Mouse (Mus musculus) neural tube, embryonic 11.5 days (tissue): ENCODE results near the gene Col27a1. TPM values are rescaled to one million over a fixed set of nuclear protein-coding genes. Genes with fewer than 3 reads are reported as not detected.

Experiments used
- ATAC-seq: fragments of 200-750 bp; cut with Nextera tagmentation; 2 replicates; pipeline ENCODE4 v1.8.0; 2017; ENCODE audit warnings: moderate number of reproducible peaks, mild to moderate bottlenecking, moderate TSS enrichment, moderate library complexity; ENCODE audit not compliant: insufficient read depth, low FRiP score, low TSS enrichment
- DNase-seq: peaks from one replicate; pipeline ENCODE4 v3.0.0-alpha.2; 2015; ENCODE audit warnings: low spot score
- H3K27ac ChIP-seq: fragments of 300-500 bp; sonication (generic); 2 replicates; pipeline ENCODE4 v1.5.1; 2014; ENCODE audit warnings: low read depth, mild to moderate bottlenecking, low read length
- H3K27me3 ChIP-seq: fragments of 300-500 bp; sonication (generic); 2 replicates; pipeline ENCODE4 v1.6.1; 2014; ENCODE audit warnings: mild to moderate bottlenecking, low read length, mixed read lengths; ENCODE audit not compliant: control insufficient read depth, insufficient read depth
- H3K36me3 ChIP-seq: fragments of 300-500 bp; sonication (generic); 2 replicates; pipeline ENCODE4 v1.6.1; 2014; ENCODE audit warnings: mild to moderate bottlenecking, low read length, moderate library complexity, mixed read lengths; ENCODE audit not compliant: control insufficient read depth, insufficient read depth
- H3K4me1 ChIP-seq: fragments of 300-500 bp; sonication (generic); 2 replicates; pipeline ENCODE4 v1.6.1; 2014; ENCODE audit warnings: low read length, mixed read lengths; ENCODE audit not compliant: control insufficient read depth, insufficient read depth
- H3K4me2 ChIP-seq: fragments of 300-500 bp; sonication (generic); 2 replicates; pipeline ENCODE4 v1.6.1; 2014; ENCODE audit warnings: low read depth, mild to moderate bottlenecking, moderate library complexity
- H3K4me3 ChIP-seq: fragments of 300-500 bp; sonication (generic); 2 replicates; pipeline ENCODE4 v1.5.1; 2014; ENCODE audit warnings: low read depth, low read length
- H3K9ac ChIP-seq: fragments of 300-500 bp; sonication (generic); 2 replicates; pipeline ENCODE4 v1.6.1; 2014; ENCODE audit warnings: mild to moderate bottlenecking, low read length
- H3K9me3 ChIP-seq: fragments of 300-500 bp; sonication (generic); 2 replicates; pipeline ENCODE4 v1.6.1; 2016; ENCODE audit warnings: low read length; ENCODE audit not compliant: control insufficient read depth
- WGBS: fragments of 180-500 bp; shearing (Covaris S2); extraction: QIAGEN DNeasy Blood & Tissue Kit; methylation state at CpG from one replicate; pipeline ENCODE4 v1.1.7; 2014; 5-methylcytosine and 5-hydroxymethylcytosine counted together
- polyA plus RNA-seq: library from polyadenylated mRNA; unstranded; fragments of >200 nt; fragmentation: Nextera tagmentation; extraction: Ambion mirVana; gene quantifications from 2 replicates; pipeline ENCODE4 v1.2.1, GENCODE M21; 2014

The Col27a1 gene
- polyA plus RNA-seq, 1 experiment from 2014 or later = 3.5 TPM

- WGBS = 69% methylated on average over 5 of the region's 5 CpGs
- Histone ChIP-seq H3K9ac (no peak overlapping the region), H3K27ac (no peak overlapping the region), H3K27me3 (no peaks in the 10 kb centered on the region), H3K4me2 (no peak overlapping the region), H3K4me3 (no peak overlapping the region), H3K9me3 (no peaks in the 10 kb centered on the region), H3K36me3 (no peaks in the 10 kb centered on the region), H3K4me1 (no peaks in the 10 kb centered on the region)
- DNase-seq (no peak), ATAC-seq (no peak)
Observed at GRCm38 (mm10) chr4:63191641-63192040, 22.2 kb upstream of the Col27a1 start.

GRCm38 (mm10) chr4:63194366-63194765 lies 19.4 kb upstream of the Col27a1 start:
- H3K4me3 ChIP-seq = no peak overlapping the region
- no peaks in the 10 kb centered on the region for H3K36me3 ChIP-seq
- no peak overlapping the region for H3K27ac ChIP-seq
- no peaks in the 10 kb centered on the region for H3K9me3 ChIP-seq
- DNase-seq (no peak), ATAC-seq (no peak)
- H3K4me1 ChIP-seq = no peaks in the 10 kb centered on the region
- WGBS = 70% methylated on average over 2 of the region's 2 CpGs
- no peak overlapping the region for H3K4me2 ChIP-seq
- H3K27me3 ChIP-seq = no peaks in the 10 kb centered on the region
- no peak overlapping the region for H3K9ac ChIP-seq

DNA sequence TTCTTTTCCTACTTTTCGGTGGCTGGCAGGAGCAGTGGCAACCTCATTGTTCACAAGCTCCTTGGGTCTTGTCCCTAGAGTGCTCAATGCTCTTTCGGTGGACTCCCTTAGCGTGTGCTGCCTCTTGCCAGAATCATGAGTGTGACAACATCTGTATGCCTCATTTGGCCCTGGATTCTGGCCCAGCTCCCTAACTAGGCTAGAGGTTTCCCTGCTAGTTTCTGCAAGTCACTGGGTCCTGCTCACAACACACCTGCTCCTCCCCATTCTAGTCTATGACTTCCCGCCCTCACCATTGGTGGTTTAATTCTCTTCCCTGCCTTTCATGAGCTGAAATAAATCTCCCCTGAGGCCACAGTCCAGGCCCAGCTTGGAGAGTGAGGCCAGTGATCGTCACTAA lies 14.4 kb upstream of the Col27a1 start:
- H3K36me3 ChIP-seq = no peaks in the 10 kb centered on the region
- H3K4me1 ChIP-seq = no peaks in the 10 kb centered on the region
- no peaks in the 10 kb centered on the region for H3K27me3 ChIP-seq
- 89% methylated on average over 5 of the region's 5 CpGs for WGBS
- H3K9ac ChIP-seq = no peak overlapping the region
- DNase-seq (no peak), ATAC-seq (no peak)
- no peaks in the 10 kb centered on the region for H3K9me3 ChIP-seq
- H3K4me3 ChIP-seq = no peak overlapping the region
- no peak overlapping the region for H3K27ac ChIP-seq
- H3K4me2 ChIP-seq = no peak overlapping the region

GRCm38 (mm10) chr4:63203874-63204273 lies 9.9 kb upstream of the Col27a1 start:
- no peak for DNase-seq
- no peak for ATAC-seq

GRCm38 (mm10) chr4:63205583-63205982 lies 8.2 kb upstream of the Col27a1 start:
- H3K4me3 ChIP-seq = no peak overlapping the region
- H3K27ac ChIP-seq = no peak overlapping the region
- no peaks in the 10 kb centered on the region for H3K27me3 ChIP-seq
- WGBS = 68% methylated on average over 7 of the region's 7 CpGs
- H3K9me3 ChIP-seq = no peaks in the 10 kb centered on the region
- H3K9ac ChIP-seq = no peak overlapping the region
- H3K4me2 ChIP-seq = no peak overlapping the region
- DNase-seq (no peak), ATAC-seq (no peak)
- no peaks in the 10 kb centered on the region for H3K4me1 ChIP-seq
- no peaks in the 10 kb centered on the region for H3K36me3 ChIP-seq

More at GRCm38 (mm10) chr4:63203874-63204273, 9.9 kb upstream of the Col27a1 start:
- H3K4me3 ChIP-seq = no peak overlapping the region
- no peaks in the 10 kb centered on the region for H3K9me3 ChIP-seq
- H3K36me3 ChIP-seq = no peaks in the 10 kb centered on the region
- H3K4me2 ChIP-seq = no peak overlapping the region
- no peaks in the 10 kb centered on the region for H3K4me1 ChIP-seq
- H3K27ac ChIP-seq = no peak overlapping the region
- no peak overlapping the region for H3K9ac ChIP-seq
- WGBS = 85% methylated on average over 7 of the region's 7 CpGs
- H3K27me3 ChIP-seq = no peaks in the 10 kb centered on the region

GRCm38 (mm10) chr4:63215185-63215992 lies 1.6 kb downstream of the Col27a1 start:
- ATAC-seq = peak; percentile 64
- peak overlapping the region; percentile 82 for H3K4me3 ChIP-seq
- H3K9me3 ChIP-seq = no peaks in the 10 kb centered on the region
- H3K9ac ChIP-seq = peak overlapping the region; percentile 74
- peak overlapping the region; percentile 100 for H3K4me2 ChIP-seq
- H3K36me3 ChIP-seq = no peaks in the 10 kb centered on the region
- peaks cover 22% of the 10 kb centered on the region for H3K27me3 ChIP-seq
- H3K4me1 ChIP-seq = 0 out of 2 replicates have a peak, but pooled peaks cover 19% of the 10 kb centered on the region
- 0% methylated on average over 54 of the region's 71 CpGs for WGBS
- DNase-seq = peak; percentile 88
- no peak overlapping the region for H3K27ac ChIP-seq

- peak overlapping the region; percentile 100 for H3K4me2 ChIP-seq
- 1% methylated on average over 24 of the region's 24 CpGs for WGBS
- peak; percentile 81 for DNase-seq
- peak overlapping the region; percentile 82 for H3K4me3 ChIP-seq
- H3K9ac ChIP-seq = peak overlapping the region; percentile 74
- H3K27me3 ChIP-seq = peaks cover 22% of the 10 kb centered on the region
- H3K4me1 ChIP-seq = 0 out of 2 replicates have a peak, but pooled peaks cover 19% of the 10 kb centered on the region
- no peak overlapping the region for H3K27ac ChIP-seq
- ATAC-seq = peak; percentile 82
- no peaks in the 10 kb centered on the region for H3K36me3 ChIP-seq
- H3K9me3 ChIP-seq = no peaks in the 10 kb centered on the region
Observed at GRCm38 (mm10) chr4:63215993-63216531, 2.3 kb downstream of the Col27a1 start.

- no peaks in the 10 kb centered on the region for H3K36me3 ChIP-seq
- 0 out of 2 replicates have a peak, but pooled peaks cover 19% of the 10 kb centered on the region for H3K4me1 ChIP-seq
- no peaks in the 10 kb centered on the region for H3K9me3 ChIP-seq
- H3K9ac ChIP-seq = peak overlapping the region; percentile 74; the same call in 1 of the 2 replicates
- peaks cover 22% of the 10 kb centered on the region for H3K27me3 ChIP-seq
- peak overlapping the region; percentile 82 for H3K4me3 ChIP-seq
- no peak overlapping the region for H3K27ac ChIP-seq
- peak overlapping the region; percentile 100 for H3K4me2 ChIP-seq
- WGBS = 34% methylated on average over 9 of the region's 9 CpGs
- DNase-seq = peak; percentile 19
- ATAC-seq = no peak
Observed at GRCm38 (mm10) chr4:63216566-63216965, 2.8 kb downstream of the Col27a1 start.

GRCm38 (mm10) chr4:63217513-63217912 lies 3.7 kb downstream of the Col27a1 start:
- Histone ChIP-seq H3K4me2 (no peak overlapping the region), H3K36me3 (no peaks in the 10 kb centered on the region), H3K27me3 (peaks cover 22% of the 10 kb centered on the region), H3K9ac (no peak overlapping the region), H3K4me1 (0 out of 2 replicates have a peak, but pooled peaks cover 19% of the 10 kb centered on the region), H3K4me3 (no peak overlapping the region), H3K27ac (no peak overlapping the region), H3K9me3 (no peaks in the 10 kb centered on the region)
- 83% methylated on average over 6 of the region's 6 CpGs for WGBS
- ATAC-seq (no peak), DNase-seq (no peak)
